Mouse (Mus musculus): ENCODE measurements at regions not wholly inside any gene's neighbourhood (a gene's known extent, or its start where the extent isn't known, plus 50 kb on each side); places are given as distances from the start of the nearest gene placed in this dataset.
"Not testable (repeated sequence)": the region's sequence is repeated elsewhere in the genome, so short reads cannot be mapped to it uniquely, and the experiment has no call there.

GRCm38 (mm10) chr1:81637357-81637756, 560.6 kb downstream of the Nyap2 start:
- no peak for DNase-seq

DNA sequence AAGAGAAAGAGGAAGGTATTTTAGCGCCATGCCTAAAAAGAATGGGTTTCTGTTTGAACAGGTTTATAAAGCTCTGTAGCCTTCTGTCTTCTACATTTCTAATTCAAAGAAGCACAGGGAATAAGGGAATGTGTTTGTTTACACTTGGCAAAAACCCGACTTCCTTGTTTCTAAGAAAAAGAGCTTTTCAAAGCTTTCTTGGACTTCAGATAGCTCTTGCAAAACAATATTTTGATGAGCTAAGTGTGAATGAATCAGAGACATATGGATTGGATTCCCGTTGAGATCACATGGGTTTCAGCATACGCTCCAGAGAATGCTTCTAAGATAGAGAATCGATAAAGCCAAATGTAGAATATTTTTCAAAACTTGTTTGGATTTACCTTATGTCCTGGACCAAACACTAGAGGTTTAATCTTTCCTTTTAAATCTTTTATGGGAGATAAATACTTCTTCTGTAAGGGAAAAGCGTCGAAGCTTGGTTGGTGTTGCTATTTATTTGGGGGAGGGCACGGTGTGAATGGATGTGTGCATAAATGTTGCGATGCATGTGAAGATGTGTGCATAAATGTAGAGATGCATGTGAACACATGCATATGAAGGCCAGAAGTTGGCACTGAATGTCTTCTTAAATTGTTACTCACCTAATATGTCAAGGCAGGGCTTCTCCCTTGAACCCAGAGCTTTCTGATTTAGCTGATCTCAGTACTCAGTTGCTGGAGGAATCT, 576.4 kb downstream of the Nyap2 start:
- no peak for DNase-seq

DNA sequence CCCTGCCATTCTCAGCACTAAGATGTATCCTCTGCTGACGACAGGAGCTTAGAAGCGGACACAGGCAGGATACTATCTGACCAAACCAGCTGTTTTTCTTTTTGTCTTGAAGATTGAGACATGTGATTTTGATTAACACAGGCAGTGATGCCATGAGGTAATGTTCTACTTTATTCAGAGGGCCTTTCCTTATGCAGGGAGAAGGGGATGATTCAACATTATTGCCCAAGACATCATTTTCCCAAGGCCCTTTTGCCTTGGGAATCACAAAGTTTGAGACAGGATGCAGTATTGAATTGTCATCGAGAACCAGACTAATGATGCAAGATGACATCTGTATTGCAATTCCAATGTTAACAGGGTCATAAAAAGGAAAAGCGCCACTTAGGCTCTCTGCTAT, 571.7 kb upstream of the Gm9747 start:
- DNase-seq, result no peak

DNA sequence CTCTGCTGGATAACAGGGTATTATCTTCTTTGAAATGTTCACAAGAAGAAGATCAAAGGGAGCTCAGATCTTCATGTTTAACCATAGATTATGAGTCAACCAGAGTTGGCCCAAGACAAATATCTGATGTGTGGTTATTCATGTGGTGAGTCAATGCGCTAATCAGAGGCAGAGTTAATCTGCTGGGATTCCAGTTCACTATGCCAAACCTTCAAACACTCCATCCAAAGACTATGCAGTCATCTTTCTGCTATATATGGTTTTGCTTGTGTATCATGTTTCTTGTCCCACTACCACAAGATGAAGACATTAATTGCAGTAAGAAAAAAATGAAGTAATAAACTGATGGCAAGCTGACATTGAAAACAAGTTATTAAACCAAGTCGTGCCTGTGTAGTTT, 561.8 kb upstream of the Gm9747 start:
- DNase-seq, result no peak

DNA sequence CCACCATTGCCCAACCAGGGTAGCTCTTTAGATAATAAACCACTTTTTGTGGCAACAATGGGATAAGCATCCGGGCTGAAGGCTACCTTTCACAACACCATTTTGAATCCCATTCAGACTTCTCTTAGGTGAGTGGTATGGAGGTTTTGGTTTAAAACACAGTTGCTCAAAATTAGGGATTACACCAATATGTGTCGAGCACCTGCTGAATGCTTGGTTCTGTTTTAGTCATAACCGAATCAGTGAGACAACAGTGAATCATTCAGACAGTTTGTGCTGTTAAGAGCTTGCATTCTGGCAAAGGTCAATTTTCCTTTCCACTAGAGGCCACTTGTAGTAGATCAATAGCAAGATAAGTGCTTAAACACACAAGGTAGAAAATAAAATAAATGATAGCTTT, 561.2 kb upstream of the Gm9747 start:
- DNase-seq, result no peak

- peak; percentile 7 to 8 for DNase-seq
These were observed 557.2 kb upstream of the Gm9747 start for GRCm38 (mm10) chr1:81675576-81676342.

DNA sequence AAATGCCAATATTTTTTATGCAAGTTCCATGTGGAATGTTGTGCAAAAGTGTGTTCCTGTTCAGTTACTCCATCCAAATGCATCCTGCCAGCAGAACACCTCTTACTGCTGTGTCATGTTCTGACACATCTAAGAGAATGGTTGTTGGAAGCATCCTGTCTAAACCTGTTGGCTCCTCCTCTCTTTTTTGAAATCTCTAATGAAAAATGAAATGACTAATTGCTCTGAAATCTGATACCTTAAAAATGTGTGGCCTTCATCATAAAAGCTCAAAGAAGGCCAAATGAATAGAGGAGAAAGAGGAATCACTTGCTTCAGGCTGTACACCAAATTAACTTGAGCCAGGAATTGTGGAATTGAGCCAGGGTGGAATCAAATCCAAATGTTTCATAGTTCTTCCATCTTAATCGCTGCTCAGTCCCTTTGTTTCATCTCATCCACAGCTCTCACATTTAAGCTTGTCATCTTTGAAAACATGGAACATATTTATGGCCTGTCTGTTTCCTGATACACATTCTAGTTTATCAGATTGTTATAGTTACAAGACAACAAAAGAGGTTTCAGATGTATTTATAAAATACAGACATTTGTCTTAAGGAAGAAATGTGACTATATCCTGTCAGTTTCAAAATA, 555.0 kb upstream of the Gm9747 start:
- peak in 1 of 2 experiments; percentile 6 for DNase-seq

- DNase-seq, result no peak
These were observed 536.8 kb upstream of the Gm9747 start for GRCm38 (mm10) chr1:81696129-81696528.

- peak in 1 of 2 experiments; percentile 7 for DNase-seq
These were observed 523.7 kb upstream of the Gm9747 start for GRCm38 (mm10) chr1:81709169-81709568.

DNA sequence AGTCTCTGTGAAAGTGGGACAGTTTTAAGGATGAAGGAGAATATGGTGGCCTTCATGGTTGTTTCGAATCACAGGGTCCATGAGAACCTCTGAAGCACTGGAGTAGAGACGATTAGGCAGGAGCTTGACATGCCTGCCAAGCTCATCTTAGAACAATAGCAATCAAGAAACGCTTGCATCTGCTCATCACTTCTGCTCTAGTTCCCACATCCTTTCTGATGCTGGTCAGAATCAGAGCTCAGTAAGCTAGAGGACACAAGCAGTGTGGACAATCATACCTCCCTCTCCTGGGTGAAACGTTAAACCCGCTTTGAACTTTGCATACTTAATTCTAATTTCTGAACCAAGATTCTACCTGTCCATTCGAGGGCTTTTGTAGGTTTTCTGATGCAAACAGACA, 515.8 kb upstream of the Gm9747 start:
- DNase-seq, result no peak

DNA sequence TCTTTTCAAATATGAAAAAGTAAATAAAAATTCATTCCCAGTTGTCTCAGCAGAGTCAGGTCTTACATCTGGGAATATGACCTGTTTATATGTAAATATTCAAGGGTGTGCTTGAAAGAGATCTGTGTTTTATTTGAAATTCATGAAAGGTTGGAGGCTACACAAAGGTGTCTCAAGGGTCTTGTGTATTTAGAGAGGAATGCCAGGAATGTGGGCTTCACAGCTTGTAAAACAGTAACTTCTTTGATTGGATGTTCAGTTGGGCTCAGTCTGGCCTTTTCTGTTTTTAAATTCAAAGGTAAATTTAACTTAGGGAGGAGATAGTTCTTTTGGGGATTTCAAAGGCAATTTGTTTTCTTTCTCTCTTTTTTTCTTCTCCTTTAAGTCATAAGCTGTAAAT, 514.7 kb upstream of the Gm9747 start:
- no peak for DNase-seq

DNA sequence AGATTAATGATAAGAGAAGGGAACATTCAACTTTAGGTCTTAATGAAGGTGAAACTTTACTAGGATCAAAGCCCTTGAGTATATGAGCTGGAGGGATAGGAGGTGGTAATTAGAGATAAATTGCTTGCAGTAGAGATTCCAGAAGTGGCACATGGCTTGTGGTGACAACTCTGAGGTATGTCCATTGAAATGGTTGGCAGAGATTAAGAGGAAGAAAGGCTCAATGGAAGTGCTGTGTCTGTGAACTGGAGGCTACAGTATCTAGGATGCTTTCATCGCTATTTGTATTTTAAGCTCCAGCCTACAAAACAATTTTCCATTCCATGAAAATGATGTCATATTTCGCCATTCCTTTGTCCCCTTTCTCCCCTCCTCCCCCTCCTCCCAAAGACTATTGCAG, 508.1 kb upstream of the Gm9747 start:
- no peak for DNase-seq

- no peak for DNase-seq
These were observed 506.4 kb upstream of the Gm9747 start for GRCm38 (mm10) chr1:81726268-81727132.

DNA sequence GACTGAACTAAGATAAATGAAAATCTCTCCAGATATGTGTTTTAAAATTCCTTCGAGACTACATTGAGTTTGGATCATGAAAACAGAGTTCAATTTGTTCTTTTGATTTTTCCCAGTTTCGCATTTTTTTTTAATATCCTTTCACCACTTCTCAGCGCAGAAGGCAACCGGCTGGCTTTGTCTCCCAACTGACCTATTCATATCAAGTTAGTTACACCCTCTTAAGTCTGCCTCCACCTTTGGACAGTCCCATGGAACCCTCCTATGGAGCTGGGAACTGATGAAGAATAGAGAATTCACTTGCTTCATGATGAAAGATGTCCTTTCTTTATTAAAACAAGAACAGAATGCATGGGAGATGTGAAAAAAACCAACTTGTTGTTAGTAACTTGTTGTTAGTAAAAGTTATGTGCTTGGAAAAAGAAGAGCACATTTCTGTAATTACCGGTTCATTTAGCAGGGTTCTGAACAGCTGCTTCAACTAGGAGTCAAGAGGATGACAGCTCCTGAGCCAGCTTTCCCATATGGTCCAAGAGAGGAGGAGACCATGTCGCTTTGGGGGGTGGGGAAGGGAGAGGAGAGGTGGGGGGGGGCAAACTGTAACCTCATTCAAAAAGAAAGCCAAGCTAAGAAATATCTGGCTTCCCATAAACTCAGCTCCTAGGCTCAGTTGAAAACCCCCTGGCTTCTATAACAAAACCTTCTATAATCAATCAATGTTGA, 495.6 kb upstream of the Gm9747 start:
- no peak for DNase-seq

- DNase-seq, result no peak
These were observed 494.5 kb upstream of the Gm9747 start for GRCm38 (mm10) chr1:81738384-81738783.

DNA sequence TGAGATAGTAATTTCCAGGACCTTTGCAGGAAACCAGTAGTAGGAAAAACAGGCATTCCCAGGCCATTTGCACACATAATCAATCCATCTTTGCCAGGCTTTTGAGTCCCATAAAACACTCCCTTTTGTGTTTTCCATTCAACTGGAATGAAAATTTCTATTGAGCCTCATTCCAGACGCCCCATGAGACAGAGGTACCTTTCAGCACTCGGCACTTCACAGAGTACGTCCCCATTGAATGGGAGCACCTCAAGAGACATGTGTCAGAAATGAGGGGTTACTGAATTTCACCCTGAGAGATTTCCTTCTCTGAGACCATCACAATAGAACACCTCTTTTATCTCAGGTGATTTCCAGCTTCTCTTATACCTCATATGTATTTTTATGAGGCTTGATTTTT, 493.5 kb upstream of the Gm9747 start:
- no peak for DNase-seq

- peak; percentile 48 to 70 for DNase-seq
These were observed 492.9 kb upstream of the Gm9747 start for GRCm38 (mm10) chr1:81739981-81740380.

DNA sequence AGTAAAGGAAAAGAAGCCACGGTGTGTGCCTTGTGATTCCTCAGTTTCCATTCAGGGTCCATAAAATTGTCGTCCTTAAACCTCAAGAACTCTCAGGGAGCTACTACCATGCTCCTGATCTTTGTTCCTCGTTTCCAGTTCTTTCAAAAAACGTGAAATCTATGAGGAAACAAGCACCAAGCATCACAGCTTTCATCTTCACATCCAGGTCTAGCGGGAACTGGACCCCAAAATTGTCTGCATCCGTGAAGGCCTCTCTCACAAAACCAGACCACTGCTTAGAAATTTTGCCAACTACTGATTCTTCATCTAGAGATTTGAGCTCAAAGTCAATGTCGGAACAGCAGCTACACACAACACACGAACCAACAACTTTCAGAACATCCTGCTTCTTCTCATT, 491.0 kb upstream of the Gm9747 start:
- not testable (repeated sequence) for DNase-seq

- DNase-seq, result peak; percentile 53 to 55
These were observed 488.4 kb upstream of the Gm9747 start for GRCm38 (mm10) chr1:81744524-81744923.

- DNase-seq, result peak in 1 of 2 experiments; percentile 2
These were observed 487.6 kb upstream of the Gm9747 start for GRCm38 (mm10) chr1:81745024-81745960.
